Mouse (Mus musculus): Measurements from ENCODE around the gene Hook2.

The Hook2 gene

GRCm38 (mm10) chr8:84990349-84990748, at the start of gene Hook2:
Hook2 (plus strand) TSS chr8:84990603.
- DNase-seq (ENCODE audit: low spot score in 2 of 2), result peak; percentile 96 to 99

GRCm38 (mm10) chr8:84943699-84944098, 46.7 kb upstream of the Hook2 start:
- DNase-seq (ENCODE audit: low spot score in 2 of 2), result no peak

GRCm38 (mm10) chr8:84944478-84945160, 45.8 kb upstream of the Hook2 start:
- DNase-seq (ENCODE audit: low spot score in 2 of 2), result peak in 1 of 2 experiments; percentile 75

- DNase-seq (ENCODE audit: low spot score in 2 of 2), result no peak
Observed at GRCm38 (mm10) chr8:84945235-84945632, 45.2 kb upstream of the Hook2 start.

- no peak for DNase-seq (ENCODE audit: low spot score in 2 of 2)
Observed at GRCm38 (mm10) chr8:84945633-84946527, 44.5 kb upstream of the Hook2 start.

GRCm38 (mm10) chr8:84946528-84947240, 43.7 kb upstream of the Hook2 start, which contains the start of gene Rtbdn:
Rtbdn (plus strand) TSS chr8:84946991.
- DNase-seq (ENCODE audit: low spot score in 2 of 2), result no peak

- DNase-seq (ENCODE audit: low spot score in 2 of 2), result peak in 1 of 2 experiments; percentile 65
Observed at GRCm38 (mm10) chr8:84947241-84947545, 43.2 kb upstream of the Hook2 start.

- DNase-seq (ENCODE audit: low spot score in 2 of 2), result no peak
Observed at GRCm38 (mm10) chr8:84949753-84950152, 40.6 kb upstream of the Hook2 start.

- DNase-seq (ENCODE audit: low spot score in 2 of 2), result peak in 1 of 2 experiments; percentile 56
Observed at GRCm38 (mm10) chr8:84952612-84953255, 37.7 kb upstream of the Hook2 start.

GRCm38 (mm10) chr8:84956768-84957167, 33.6 kb upstream of the Hook2 start:
- DNase-seq (ENCODE audit: low spot score in 2 of 2), result peak; percentile 76 to 89

GRCm38 (mm10) chr8:84959811-84960210, 30.6 kb upstream of the Hook2 start:
- no peak for DNase-seq (ENCODE audit: low spot score in 2 of 2)

- no peak for DNase-seq (ENCODE audit: low spot score in 2 of 2)
Observed at GRCm38 (mm10) chr8:84963952-84964351, 26.5 kb upstream of the Hook2 start.

GRCm38 (mm10) chr8:84965731-84966291, 24.6 kb upstream of the Hook2 start:
- peak; percentile 84 to 94 for DNase-seq (ENCODE audit: low spot score in 2 of 2)

- peak; percentile 31 to 35 for DNase-seq (ENCODE audit: low spot score in 2 of 2)
Observed at GRCm38 (mm10) chr8:84966603-84967002, 23.8 kb upstream of the Hook2 start.

GRCm38 (mm10) chr8:84967532-84968304, 22.7 kb upstream of the Hook2 start:
- peak; percentile 37 to 41 for DNase-seq (ENCODE audit: low spot score in 2 of 2)

GRCm38 (mm10) chr8:84968650-84969049, 21.8 kb upstream of the Hook2 start:
- DNase-seq (ENCODE audit: low spot score in 2 of 2), result peak; percentile 31 to 49

GRCm38 (mm10) chr8:84969241-84970134, 20.9 kb upstream of the Hook2 start, which contains the start of the genes Gm49661, Prdx2 and Rnaseh2a:
Gm49661 (minus strand) TSS chr8:84969433.
Prdx2 (plus strand) TSS chr8:84969587.
Rnaseh2a (minus strand) TSS chr8:84969767.
- DNase-seq (ENCODE audit: low spot score in 2 of 2), result peak; percentile 85 to 88

GRCm38 (mm10) chr8:84970135-84970790, 20.1 kb upstream of the Hook2 start:
- DNase-seq (ENCODE audit: low spot score in 2 of 2), result peak; percentile 50 to 58

GRCm38 (mm10) chr8:84970913-84971312, 19.5 kb upstream of the Hook2 start:
- DNase-seq (ENCODE audit: low spot score in 2 of 2), result peak; percentile 73 to 86

All from spleen, postnatal 10 days (tissue).